Mouse (Mus musculus) liver, embryonic 14.5 days (tissue): ENCODE data around the gene Taf5l. TPM values are rescaled to one million over a fixed set of nuclear protein-coding genes. Genes with fewer than 3 reads are reported as not detected.
A peak's percentile ranks its signal among the peaks of the same experiment; 100 is the strongest.

Experiments
- ATAC-seq: fragments of 200-750 bp; cut with Nextera tagmentation; 2 replicates; pipeline ENCODE4 v1.8.0; 2017; ENCODE audit warnings: moderate number of reproducible peaks, mild to moderate bottlenecking, moderate library complexity; ENCODE audit not compliant: insufficient read depth
- DNase-seq, 3 experiments: peaks; one replicate each; pipeline ENCODE4 v3.0.0-alpha.2; 2012 to 2013; ENCODE audit warnings: low read depth in 3 of 3, low spot score in 3 of 3
- H3K27ac ChIP-seq: fragments of 300-500 bp; sonication (generic); 2 replicates; pipeline ENCODE4 v1.5.1; 2014; ENCODE audit warnings: moderate library complexity, mild to moderate bottlenecking, control low read depth, inconsistent platforms
- H3K27me3 ChIP-seq: fragments of 300-500 bp; sonication (generic); 2 replicates; pipeline ENCODE4 v1.6.1; 2014; ENCODE audit warnings: mild to moderate bottlenecking, low read length, moderate library complexity; ENCODE audit not compliant: control insufficient read depth, insufficient read depth
- H3K36me3 ChIP-seq: fragments of 300-500 bp; sonication (generic); replicated peaks from 2 replicates; pipeline ENCODE4 v1.6.1; 2014; ENCODE audit warnings: low read depth; ENCODE audit not compliant: control insufficient read depth, insufficient read depth
- H3K4me1 ChIP-seq, 2 experiments: fragments of 200-500 bp in 1 of 2; fragments of 300-500 bp in 1 of 2; sonication (generic) in 1 of 2; replicated peaks; 2 replicates each; pipeline ENCODE4 v1.6.1; 2012 to 2014; ENCODE audit warnings: antibody characterized with exemption in 1 of 2, inconsistent platforms in 1 of 2, low read length in 1 of 2; ENCODE audit not compliant: control insufficient read depth in 2 of 2, insufficient read depth in 2 of 2
- H3K4me2 ChIP-seq: fragments of 300-500 bp; sonication (generic); 2 replicates; pipeline ENCODE4 v1.6.1; 2014; ENCODE audit warnings: low read depth, mild to moderate bottlenecking, control low read depth, moderate library complexity
- H3K4me3 ChIP-seq, 2 experiments: fragments of 200-500 bp in 1 of 2; fragments of 300-500 bp in 1 of 2; sonication (generic) in 1 of 2; 2 replicates each; pipeline ENCODE4 v1.5.1; 2012 to 2014; ENCODE audit warnings: low read depth in 2 of 2, low read length in 2 of 2, mild to moderate bottlenecking in 2 of 2, control low read depth in 1 of 2, inconsistent platforms in 1 of 2, moderate library complexity in 1 of 2; ENCODE audit not compliant: insufficient read depth in 1 of 2
- H3K9ac ChIP-seq: fragments of 300-500 bp; sonication (generic); replicated peaks from 2 replicates; pipeline ENCODE4 v1.6.1; 2014; ENCODE audit warnings: mild to moderate bottlenecking, control low read depth, moderate library complexity
- H3K9me3 ChIP-seq: fragments of 300-500 bp; sonication (generic); 2 replicates; pipeline ENCODE4 v1.6.1; 2016; ENCODE audit warnings: low read length, mixed read lengths; ENCODE audit not compliant: control insufficient read depth
- CTCF ChIP-seq: IDR thresholded peaks from 2 replicates; pipeline ENCODE4 v1.5.1; 2016; ENCODE audit warnings: antibody characterized with exemption, low read depth, control low read depth
- EP300 ChIP-seq: IDR thresholded peaks from 2 replicates; pipeline ENCODE4 v1.6.1; 2016; ENCODE audit warnings: antibody characterized with exemption, low read depth
- WGBS: fragments of 180-500 bp; shearing (Covaris S2); extraction: QIAGEN DNeasy Blood & Tissue Kit; methylation state at CpG from one replicate; pipeline ENCODE4 v1.1.7; 2014; ENCODE audit not compliant: insufficient replicate concordance; 5-methylcytosine and 5-hydroxymethylcytosine counted together
- polyA plus RNA-seq, 2 experiments: library from polyadenylated mRNA; depleted of rRNA in 1 of 2; stranded (reverse) in 1 of 2; unstranded in 1 of 2; fragments of >200 nt; fragmentation: Nextera tagmentation in 1 of 2; extraction: Ambion mirVana in 1 of 2; gene quantifications; 2 replicates each; pipeline versions ENCODE4 v1.2.1 to v1.2.3; 2012 to 2014

The Taf5l gene
- polyA plus RNA-seq, 2 experiments, result 21.2 to 28.7 TPM

DNA sequence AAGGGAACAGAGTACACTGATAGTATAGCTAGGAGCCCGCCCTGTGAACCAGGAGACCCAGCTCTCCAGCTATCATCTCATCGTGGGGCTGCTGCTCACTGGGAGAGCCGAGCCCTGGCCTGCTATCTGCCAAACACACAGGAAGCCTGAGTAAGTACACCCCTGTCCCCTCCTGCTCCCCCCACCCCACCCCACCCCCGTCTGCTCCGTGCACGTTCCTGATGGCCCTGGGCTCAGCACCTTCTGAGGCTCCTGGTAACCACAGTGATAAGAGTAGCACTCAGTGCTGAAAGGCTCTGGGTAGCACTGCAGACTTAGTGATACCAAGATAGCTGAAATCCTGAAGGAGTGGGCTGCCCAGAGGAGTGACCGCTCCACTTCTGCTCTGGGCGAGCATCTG is 42.3 kb downstream of the Taf5l start:
- Histone ChIP-seq H3K9ac (peak overlapping the region; percentile 100), H3K27ac (peak overlapping the region; percentile 99), H3K9me3 (no peaks in the 10 kb centered on the region), H3K4me2 (peak overlapping the region; percentile 78), H3K36me3 (peaks cover 72% of the 10 kb centered on the region), H3K4me3 (peak overlapping the region; percentile 92 to 100), H3K27me3 (no peaks in the 10 kb centered on the region), H3K4me1 (peaks cover 25 to 45% of the 10 kb centered on the region in 2 experiments)
- ATAC-seq, result peak; percentile 86
- DNase-seq, result peak; percentile 85 to 86 (median 85)
- peak; percentile 76 for TF ChIP-seq EP300
- no peak for TF ChIP-seq CTCF
- 9% methylated on average over 8 of the region's 8 CpGs for WGBS

DNA sequence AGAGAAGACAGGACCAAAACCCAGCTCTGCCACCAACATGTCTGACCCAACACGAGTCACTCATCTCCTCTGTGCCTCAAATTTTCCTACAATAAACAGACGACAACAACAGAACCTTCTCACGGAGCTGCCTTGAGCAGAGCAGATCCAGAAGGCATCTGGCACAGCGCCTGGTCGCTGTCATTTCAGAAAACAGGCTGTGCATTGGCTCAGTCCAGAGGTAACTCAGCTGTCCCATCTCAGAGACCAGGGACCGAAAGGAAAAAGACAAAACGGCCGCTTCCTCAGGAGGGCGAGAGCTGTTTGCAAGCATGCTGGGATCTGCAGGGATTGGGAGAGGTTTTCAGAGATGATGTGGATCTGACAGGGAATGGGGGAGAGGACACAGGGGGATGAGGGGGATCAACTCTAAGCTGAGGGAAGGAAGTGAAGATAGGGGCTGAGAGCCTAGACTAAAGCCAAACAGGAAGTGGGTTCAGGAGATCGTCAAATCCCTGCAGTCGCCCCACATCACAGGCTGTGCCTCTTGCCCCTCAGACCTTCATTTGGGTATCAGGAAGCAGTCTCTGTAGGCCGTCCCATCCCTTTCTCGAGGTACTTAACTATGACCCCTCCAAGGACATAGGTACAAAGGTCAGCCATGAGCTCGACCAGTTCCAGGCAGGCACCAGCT is 42.9 kb downstream of the Taf5l start:
- Histone ChIP-seq H3K9ac (peak overlapping the region; percentile 100), H3K27ac (peak overlapping the region; percentile 99), H3K4me2 (peak overlapping the region; percentile 78), H3K9me3 (no peaks in the 10 kb centered on the region), H3K4me1 (peaks cover 24 to 43% of the 10 kb centered on the region in 2 experiments), H3K36me3 (peaks cover 76% of the 10 kb centered on the region), H3K27me3 (no peaks in the 10 kb centered on the region), H3K4me3 (peak overlapping the region; percentile 92 to 100)
- 38% methylated on average over 14 of the region's 14 CpGs for WGBS
- ATAC-seq (no peak), DNase-seq (no peak)
- TF ChIP-seq CTCF (no peak), EP300 (no peak)

DNA sequence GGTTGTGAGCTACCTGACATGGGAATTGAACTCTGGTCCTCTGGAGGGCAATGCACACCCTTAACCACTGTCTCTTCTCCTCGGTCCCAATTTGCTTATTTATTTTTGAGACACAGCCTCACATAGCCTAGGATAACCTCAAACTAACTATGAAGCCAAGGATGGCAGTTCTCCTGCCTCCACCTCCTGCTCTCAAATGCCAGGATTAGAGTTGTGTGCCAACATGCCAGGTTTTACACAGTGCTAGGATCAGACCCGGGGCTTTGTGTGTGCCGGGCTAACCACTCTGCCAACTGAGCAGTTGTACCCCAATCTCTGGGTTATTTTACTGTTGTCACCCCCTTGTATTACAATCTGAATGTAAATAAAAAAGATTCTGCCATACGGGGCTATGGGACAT is 43.7 kb downstream of the Taf5l start:
- no peak for ATAC-seq
- 84% methylated on average over 4 of the region's 4 CpGs for WGBS
- Histone ChIP-seq H3K4me3 (peak overlapping the region; percentile 20 to 92; a peak in 3 of 4 replicates), H3K9me3 (no peaks in the 10 kb centered on the region), H3K9ac (peak overlapping the region; percentile 100), H3K27ac (peak overlapping the region; percentile 99), H3K36me3 (peaks cover 84% of the 10 kb centered on the region), H3K4me2 (peak overlapping the region; percentile 78), H3K4me1 (peaks cover 29 to 44% of the 10 kb centered on the region in 2 experiments), H3K27me3 (no peaks in the 10 kb centered on the region)
- no peak for TF ChIP-seq CTCF
- TF ChIP-seq EP300, result no peak
- no peak for DNase-seq

GRCm38 (mm10) chr8:123973495-123973894 is 47.7 kb downstream of the Taf5l start:
- WGBS, result 82% methylated on average over 1 of the region's 1 CpGs
- no peak overlapping the region; the same call in 1 of the 2 replicates for H3K27ac ChIP-seq

DNA sequence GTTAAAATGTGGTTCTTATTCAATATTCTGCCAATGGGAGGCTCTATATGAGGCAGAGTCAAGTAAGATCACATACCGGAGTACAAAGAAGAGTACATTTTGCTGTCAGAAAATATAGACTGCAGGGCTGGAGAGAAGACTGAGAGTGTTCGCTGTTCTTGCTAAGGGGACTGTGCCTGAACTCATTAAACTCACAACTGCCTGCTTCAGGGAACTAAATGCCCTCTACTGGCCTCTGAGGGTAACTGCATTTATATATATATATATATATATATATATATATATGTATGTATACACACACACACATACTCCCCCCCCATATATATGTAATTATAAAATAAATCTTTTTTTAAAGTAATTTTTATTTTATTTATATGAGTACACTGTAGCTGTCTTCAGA is 54.3 kb downstream of the Taf5l start:
- WGBS, result 70% methylated on average over 2 of the region's 2 CpGs
- Histone ChIP-seq H3K4me3 (no peak overlapping the region), H3K9ac (no peak overlapping the region), H3K4me2 (no peak overlapping the region), H3K4me1 (peaks cover 0 to 3% of the 10 kb centered on the region in 2 experiments; a peak in 2 of 4 replicates), H3K27me3 (no peaks in the 10 kb centered on the region), H3K9me3 (no peaks in the 10 kb centered on the region), H3K27ac (no peak overlapping the region), H3K36me3 (peaks cover 99% of the 10 kb centered on the region)
- TF ChIP-seq EP300 (no peak), CTCF (peak; percentile 54)
- ATAC-seq (no peak), DNase-seq (no peak)

More at GRCm38 (mm10) chr8:123973495-123973894, 47.7 kb downstream of the Taf5l start:
- DNase-seq, result no peak
- Histone ChIP-seq H3K9me3 (no peaks in the 10 kb centered on the region), H3K36me3 (peaks cover 95% of the 10 kb centered on the region), H3K4me3 (no peak overlapping the region), H3K4me1 (peaks cover 27 to 40% of the 10 kb centered on the region in 2 experiments), H3K9ac (no peak overlapping the region; the same call in 1 of the 2 replicates), H3K4me2 (peak overlapping the region; percentile 0; the same call in 1 of the 2 replicates), H3K27me3 (no peaks in the 10 kb centered on the region)
- no peak for ATAC-seq
- TF ChIP-seq EP300, result no peak
- no peak for TF ChIP-seq CTCF
